Mouse (Mus musculus) MEL (cell line): ENCODE results near the gene Ptprn.

Experiments
- BHLHE40 ChIP-seq: IDR thresholded peaks from 2 replicates; pipeline ENCODE4 v1.6.1; 2012; ENCODE audit warnings: low read depth, mild to moderate bottlenecking, inconsistent platforms, low read length, improper control_type of control experiment, borderline replicate concordance
- CTCF ChIP-seq, 3 experiments: IDR thresholded peaks in 2 of 3; conservative IDR thresholded peaks in 1 of 3; 2 replicates each; pipeline ENCODE4 v1.5.1; 2011 to 2012; ENCODE audit warnings: low read length in 3 of 3, low read depth in 2 of 3, mild to moderate bottlenecking in 2 of 3, improper control_type of control experiment in 1 of 3, inconsistent platforms in 1 of 3, mixed read lengths in 1 of 3, moderate library complexity in 1 of 3; ENCODE audit not compliant: control insufficient read depth in 1 of 3, insufficient read depth in 1 of 3, poor library complexity in 1 of 3, severe bottlenecking in 1 of 3
- E2F4 ChIP-seq: IDR thresholded peaks from 2 replicates; pipeline ENCODE4 v1.6.1; 2011; ENCODE audit warnings: low read depth, low read length, improper control_type of control experiment, borderline replicate concordance
- ELF1 ChIP-seq: IDR thresholded peaks from 2 replicates; pipeline ENCODE4 v1.6.1; 2014; ENCODE audit warnings: low read depth, mild to moderate bottlenecking, inconsistent platforms, low read length, improper control_type of control experiment, moderate library complexity
- EP300 ChIP-seq, 2 experiments: IDR thresholded peaks; 2 replicates each; pipeline ENCODE4 v1.6.1; 2011; ENCODE audit warnings: improper control_type of control experiment in 2 of 2, low read length in 2 of 2, low read depth in 1 of 2, mild to moderate bottlenecking in 1 of 2
- HCFC1 ChIP-seq: IDR thresholded peaks from 2 replicates; pipeline ENCODE4 v1.6.1; 2012; ENCODE audit warnings: low read depth, mild to moderate bottlenecking, inconsistent platforms, low read length, improper control_type of control experiment, moderate library complexity
- MXI1 ChIP-seq: IDR thresholded peaks from 2 replicates; pipeline ENCODE4 v1.6.1; 2011; ENCODE audit warnings: mild to moderate bottlenecking, low read depth, low read length, improper control_type of control experiment
- POLR2A ChIP-seq, 2 experiments: IDR thresholded peaks; 2 replicates each; pipeline ENCODE4 v1.6.1; 2011 to 2012; ENCODE audit warnings: low read length in 2 of 2, mild to moderate bottlenecking in 2 of 2, control low read depth in 1 of 2, improper control_type of control experiment in 1 of 2, low read depth in 1 of 2, moderate library complexity in 1 of 2; ENCODE audit not compliant: control insufficient read depth in 1 of 2, insufficient read depth in 1 of 2, poor library complexity in 1 of 2
- POLR2AphosphoS5 ChIP-seq: IDR thresholded peaks from 2 replicates; pipeline ENCODE4 v1.6.1; 2012; ENCODE audit warnings: low read depth, borderline replicate concordance, mild to moderate bottlenecking, inconsistent platforms, low read length, moderate library complexity, mixed read lengths
- USF1 ChIP-seq: IDR thresholded peaks from 2 replicates; pipeline ENCODE4 v1.6.1; 2014; ENCODE audit warnings: low read depth, mild to moderate bottlenecking, inconsistent platforms, low read length, improper control_type of control experiment, moderate library complexity
- ZC3H11A ChIP-seq: IDR thresholded peaks from 2 replicates; pipeline ENCODE4 v1.6.1; 2012; ENCODE audit warnings: low read depth, mild to moderate bottlenecking, inconsistent platforms, low read length, improper control_type of control experiment

- TF ChIP-seq EP300 (IDR thresholded peaks at IDR 0.05; ENCODE audit: low read depth in 1 of 2, low read length in 2 of 2) (no peak), CTCF (IDR thresholded peaks at IDR 0.05 in 2 of 3, conservative IDR thresholded peaks at IDR 0.05 in 1 of 3; ENCODE audit: control insufficient read depth in 1 of 3, insufficient read depth in 1 of 3, low read depth in 2 of 3, low read length in 3 of 3, poor library complexity in 1 of 3, severe bottlenecking in 1 of 3) (no peak), ZC3H11A (no peak), USF1 (no peak), ELF1 (no peak), POLR2A (IDR thresholded peaks at IDR 0.05; ENCODE audit: control insufficient read depth in 1 of 2, insufficient read depth in 1 of 2, low read depth in 1 of 2, low read length in 2 of 2, poor library complexity in 1 of 2) (no peak), MXI1 (no peak), BHLHE40 (no peak), POLR2AphosphoS5 (no peak), E2F4 (no peak), HCFC1 (no peak)
These were observed 27.0 kb upstream of the Ptprn start for GRCm38 (mm10) chr1:75291321-75291720.
